Mouse (Mus musculus) ES-Bruce4 (cell line): ENCODE measurements around the gene Mical2.

Experiments
- CTCF ChIP-seq: IDR thresholded peaks from one replicate; pipeline ENCODE4 v1.8.1; 2011; ENCODE audit warnings: low read depth, low read length
- EP300 ChIP-seq: IDR thresholded peaks from 2 replicates; pipeline ENCODE4 v1.6.1; 2011; ENCODE audit warnings: low read depth, low read length; ENCODE audit not compliant: insufficient read depth

GRCm38 (mm10) chr7:112235493-112235892 is 9.8 kb downstream of the Mical2 start:
- no peak for TF ChIP-seq EP300
- TF ChIP-seq CTCF: no peak
